Mouse (Mus musculus) ES-E14 (cell line): Measurements from ENCODE around the gene Copz1. TPM values are rescaled to one million over a fixed set of nuclear protein-coding genes. Genes with fewer than 3 reads are reported as not detected.

Experiments
- DNase-seq: peaks from one replicate; pipeline ENCODE4 v3.0.0-alpha.2; 2013; ENCODE audit warnings: low read depth, low spot score
- H3K27ac ChIP-seq: 2 replicates; pipeline ENCODE4 v1.5.1; 2012; ENCODE audit warnings: low read depth, mild to moderate bottlenecking, low read length, moderate library complexity, mixed read lengths; ENCODE audit not compliant: poor library complexity, insufficient read depth, severe bottlenecking
- H3K36me3 ChIP-seq: 2 replicates; pipeline ENCODE4 v1.6.1; 2012; ENCODE audit warnings: mild to moderate bottlenecking, low read length, moderate library complexity, mixed read lengths; ENCODE audit not compliant: control insufficient read depth, poor library complexity, insufficient read depth, severe bottlenecking
- H3K4me1 ChIP-seq, 2 experiments: fragments of 150-350 bp in 1 of 2; sonication (generic) in 1 of 2; 2 replicates each; pipeline ENCODE4 v1.6.1; 2012; ENCODE audit warnings: low read length in 2 of 2, mild to moderate bottlenecking in 1 of 2, mixed read lengths in 1 of 2; ENCODE audit not compliant: control insufficient read depth in 2 of 2, insufficient read depth in 2 of 2, poor library complexity in 1 of 2
- H3K4me3 ChIP-seq, 2 experiments: fragments of 150-350 bp in 1 of 2; sonication (generic) in 1 of 2; 2 replicates each; pipeline ENCODE4 v1.5.1; 2012; ENCODE audit warnings: low read length in 2 of 2, low read depth in 1 of 2, mild to moderate bottlenecking in 1 of 2, mixed read lengths in 1 of 2; ENCODE audit not compliant: insufficient read depth in 1 of 2, poor library complexity in 1 of 2, severe bottlenecking in 1 of 2
- H3K9ac ChIP-seq: 2 replicates; pipeline ENCODE4 v1.6.1; 2012; ENCODE audit warnings: low read depth, mild to moderate bottlenecking, low read length, mixed read lengths; ENCODE audit not compliant: poor library complexity, insufficient read depth, severe bottlenecking
- H3K9me3 ChIP-seq: fragments of 150-350 bp; sonication (generic); 2 replicates; pipeline ENCODE4 v1.6.1; 2012; ENCODE audit warnings: low read depth, mild to moderate bottlenecking, low read length; ENCODE audit not compliant: control insufficient read depth, insufficient read depth
- CHD2 ChIP-seq: IDR thresholded peaks from 2 replicates; pipeline ENCODE4 v1.6.1; 2014; ENCODE audit warnings: mild to moderate bottlenecking, low read depth, low read length, inconsistent platforms
- HCFC1 ChIP-seq: IDR thresholded peaks from 2 replicates; pipeline ENCODE4 v1.6.1; 2012; ENCODE audit warnings: low read length, inconsistent platforms, borderline replicate concordance; ENCODE audit not compliant: insufficient read depth
- MAFK ChIP-seq: IDR thresholded peaks from 2 replicates; pipeline ENCODE4 v1.6.1; 2014; ENCODE audit warnings: mild to moderate bottlenecking, low read depth, low read length, inconsistent platforms; ENCODE audit not compliant: insufficient read depth
- ZC3H11A ChIP-seq: IDR thresholded peaks from 2 replicates; pipeline ENCODE4 v1.6.1; 2012; ENCODE audit warnings: low read depth, mild to moderate bottlenecking, inconsistent platforms, low read length, borderline replicate concordance
- ZNF384 ChIP-seq: IDR thresholded peaks from 2 replicates; pipeline ENCODE4 v1.6.1; 2012; ENCODE audit warnings: low read depth, low read length, inconsistent platforms
- in situ Hi-C, 2 experiments: fragments of 600-800 bp; cut with MboI; formaldehyde crosslinking; loops; one replicate each; pipeline ENCODE4 v1.15.1; 2025; ENCODE audit warnings: low sequenced_read_pairs in 2 of 2, inconsistent platforms in 1 of 2; ENCODE audit not compliant: unreplicated experiment in 2 of 2
- total RNA-seq: library from RNA; depleted of rRNA; stranded (reverse); fragments of 300-350 nt; gene quantifications from 2 replicates; pipeline ENCODE4 v1.2.3, GENCODE M21; 2012

The Copz1 gene
- total RNA-seq, 1 experiment, result 85.5 TPM

- H3K27ac ChIP-seq, result no peak overlapping the region
- TF ChIP-seq CHD2, result no peak
- no peak for TF ChIP-seq MAFK
- TF ChIP-seq HCFC1, result no peak
- no peak for TF ChIP-seq ZC3H11A
- no peak for TF ChIP-seq ZNF384
- no peaks in the 10 kb centered on the region; the same call in 1 of the 2 replicates for H3K9me3 ChIP-seq
- in situ Hi-C loops, result no loop called here
- H3K9ac ChIP-seq, result no peak overlapping the region
- no peak overlapping the region for H3K4me3 ChIP-seq
- H3K4me1 ChIP-seq, result peaks cover 5 to 38% of the 10 kb centered on the region in 2 experiments; a peak in 3 of 4 replicates
- DNase-seq, result no peak
- peaks cover 6% of the 10 kb centered on the region; the same call in 1 of the 2 replicates for H3K36me3 ChIP-seq
These were observed 24.8 kb downstream of the Copz1 start for GRCm38 (mm10) chr15:103297313-103297712.

- Histone ChIP-seq H3K27ac (no peak overlapping the region), H3K9ac (no peak overlapping the region), H3K4me3 (no peak overlapping the region), H3K9me3 (no peaks in the 10 kb centered on the region; the same call in 1 of the 2 replicates), H3K36me3 (peaks cover 6% of the 10 kb centered on the region; the same call in 1 of the 2 replicates), H3K4me1 (peaks cover 5 to 38% of the 10 kb centered on the region in 2 experiments; a peak in 3 of 4 replicates)
- DNase-seq, result no peak
- in situ Hi-C loops, result no loop called here
- no peak for TF ChIP-seq CHD2
- no peak for TF ChIP-seq ZC3H11A
- TF ChIP-seq HCFC1, result no peak
- no peak for TF ChIP-seq ZNF384
- TF ChIP-seq MAFK, result no peak
These were observed 25.5 kb downstream of the Copz1 start for GRCm38 (mm10) chr15:103298026-103298425.

GRCm38 (mm10) chr15:103298861-103299616 is 26.5 kb downstream of the Copz1 start:
- Histone ChIP-seq H3K36me3 (peaks cover 6% of the 10 kb centered on the region; the same call in 1 of the 2 replicates), H3K27ac (no peak overlapping the region), H3K4me3 (no peak overlapping the region), H3K4me1 (peaks cover 5 to 41% of the 10 kb centered on the region in 2 experiments; a peak in 3 of 4 replicates), H3K9me3 (no peaks in the 10 kb centered on the region; the same call in 1 of the 2 replicates), H3K9ac (no peak overlapping the region)
- in situ Hi-C loops, result no loop called here
- TF ChIP-seq ZC3H11A (no peak), MAFK (no peak), ZNF384 (no peak), HCFC1 (no peak), CHD2 (no peak)
- no peak for DNase-seq

GRCm38 (mm10) chr15:103299644-103300043 is 27.1 kb downstream of the Copz1 start:
- no peak for TF ChIP-seq ZNF384
- TF ChIP-seq ZC3H11A, result no peak
- TF ChIP-seq CHD2, result no peak
- no peak for TF ChIP-seq MAFK
- TF ChIP-seq HCFC1, result no peak
- no peak overlapping the region for H3K27ac ChIP-seq
- in situ Hi-C loops, result loop anchor here in 1 of 2 experiments (25.0 kb wide), 1 partner anchor 312 kb away; the partner anchor contains the start of genes Hoxc6, Hoxc8 and Hoxc9
- H3K9ac ChIP-seq, result no peak overlapping the region
- peaks cover 7 to 43% of the 10 kb centered on the region in 2 experiments; a peak in 3 of 4 replicates for H3K4me1 ChIP-seq
- H3K36me3 ChIP-seq, result peaks cover 6% of the 10 kb centered on the region; the same call in 1 of the 2 replicates
- no peak for DNase-seq
- H3K4me3 ChIP-seq, result peak overlapping the region in 1 of 2 experiments; percentile 37; a peak in 1 of 4 replicates
- H3K9me3 ChIP-seq, result no peaks in the 10 kb centered on the region; the same call in 1 of the 2 replicates
